21 mouse cellular contexts compared by ENCODE assay signal in genomic region chr7:128432574-128432973, GRCm38 (mm10). TPM values are rescaled to one million over a fixed set of nuclear protein-coding genes. Genes with fewer than 3 reads are reported as not detected.
DNase-seq lines count a peak whose midpoint lies in the region; ATAC-seq and TF ChIP-seq lines count a peak whose summit lies in the region.
"Had no signal": no experiment of that assay in that cellular context is flagged by ENCODE, and none has a peak within 500 bp of the region (broad histone marks: within the 10 kb centered on the region; RNA-seq: fewer than 3 reads in every experiment).

No protein-coding gene starts in this region.

- no peaks in the 10 kb centered on the region for H3K27me3 ChIP-seq in forebrain, postnatal 0 days (ENCODE audit: insufficient read depth, low read length)
- no peaks in the 10 kb centered on the region for H3K27me3 ChIP-seq in forebrain, embryonic 15.5 days
- H3K27me3 ChIP-seq in hindbrain, embryonic 15.5 days: no peaks in the 10 kb centered on the region
- no peaks in the 10 kb centered on the region for H3K27me3 ChIP-seq in hindbrain, embryonic 12.5 days
- H3K27me3 ChIP-seq in midbrain, embryonic 14.5 days (ENCODE audit: control insufficient read depth, insufficient read depth, low read length): no peaks in the 10 kb centered on the region
- H3K27me3 ChIP-seq in midbrain, embryonic 16.5 days (ENCODE audit: control insufficient read depth, insufficient read depth, low read depth, low read length): no peaks in the 10 kb centered on the region
- H3K27me3 ChIP-seq in myocyte (ENCODE audit: control insufficient read depth, insufficient read depth, insufficient read length): no peaks in the 10 kb centered on the region
- H3K27me3 ChIP-seq: embryonic facial prominence, embryonic 12.5 days; intestine, embryonic 15.5 days had no signal

- DNase-seq in forebrain, postnatal 0 days: no peak
- peak; percentile 13 for DNase-seq in midbrain, embryonic 14.5 days
- no peak for DNase-seq in right cerebral cortex, postnatal 36 days (ENCODE audit: low spot score in 2 of 2)
- DNase-seq: adrenal gland, adult 2 months; adrenal gland, postnatal 25 days; B cell, adult 2 months; cerebellum, adult 11 months; cerebellum, adult 8-10 months; cerebellum, postnatal 14 days; gastrocnemius, postnatal 25 days; heart, adult 2 months; kidney, adult 18-20 months had no signal

- H3ac ChIP-seq in myocyte (ENCODE audit: control insufficient read depth, insufficient read length): no peak overlapping the region

- no peaks in the 10 kb centered on the region for H3K9me3 ChIP-seq in forebrain, postnatal 0 days (ENCODE audit: low read length)
- no peaks in the 10 kb centered on the region for H3K9me3 ChIP-seq in forebrain, embryonic 15.5 days
- H3K9me3 ChIP-seq in hindbrain, embryonic 15.5 days: no peaks in the 10 kb centered on the region
- no peaks in the 10 kb centered on the region for H3K9me3 ChIP-seq in hindbrain, embryonic 12.5 days (replicated peaks)
- no peaks in the 10 kb centered on the region for H3K9me3 ChIP-seq in midbrain, embryonic 14.5 days (ENCODE audit: control insufficient read depth, low read length)
- no peaks in the 10 kb centered on the region for H3K9me3 ChIP-seq in midbrain, embryonic 16.5 days (replicated peaks; ENCODE audit: control insufficient read depth, low read length, poor library complexity, severe bottlenecking)
- H3K9me3 ChIP-seq: intestine, embryonic 15.5 days had no signal

- no peaks in the 10 kb centered on the region for H3K4me1 ChIP-seq in forebrain, postnatal 0 days (ENCODE audit: insufficient read depth)
- H3K4me1 ChIP-seq in forebrain, embryonic 15.5 days: no peaks in the 10 kb centered on the region; the same call in 1 of the 2 replicates
- H3K4me1 ChIP-seq in hindbrain, embryonic 15.5 days (replicated peaks): peaks cover 9% of the 10 kb centered on the region
- no peaks in the 10 kb centered on the region for H3K4me1 ChIP-seq in hindbrain, embryonic 12.5 days
- H3K4me1 ChIP-seq in midbrain, embryonic 14.5 days (ENCODE audit: control insufficient read depth, insufficient read depth, low read length): peaks cover 5% of the 10 kb centered on the region; the same call in 1 of the 2 replicates
- H3K4me1 ChIP-seq in midbrain, embryonic 16.5 days (ENCODE audit: control insufficient read depth, insufficient read depth, low read length): 0 out of 2 replicates have a peak, but pooled peaks cover 2% of the 10 kb centered on the region
- H3K4me1 ChIP-seq: embryonic facial prominence, embryonic 12.5 days; heart, embryonic 12.5 days; intestine, embryonic 15.5 days had no signal

- H3K36me3 ChIP-seq in forebrain, postnatal 0 days (ENCODE audit: insufficient read depth): no peaks in the 10 kb centered on the region
- no peaks in the 10 kb centered on the region for H3K36me3 ChIP-seq in forebrain, embryonic 15.5 days
- H3K36me3 ChIP-seq in hindbrain, embryonic 15.5 days: no peaks in the 10 kb centered on the region
- H3K36me3 ChIP-seq in hindbrain, embryonic 12.5 days: no peaks in the 10 kb centered on the region
- no peaks in the 10 kb centered on the region for H3K36me3 ChIP-seq in midbrain, embryonic 14.5 days (ENCODE audit: control insufficient read depth, insufficient read depth, low read length)
- H3K36me3 ChIP-seq in midbrain, embryonic 16.5 days (ENCODE audit: control insufficient read depth, insufficient read depth, low read length): no peaks in the 10 kb centered on the region
- H3K36me3 ChIP-seq in myocyte (ENCODE audit: control insufficient read depth, insufficient read depth): no peaks in the 10 kb centered on the region
- H3K36me3 ChIP-seq: embryonic facial prominence, embryonic 12.5 days; heart, embryonic 12.5 days; intestine, embryonic 15.5 days had no signal

- WGBS in forebrain, postnatal 0 days: 56% methylated on average over 10 of the region's 10 CpGs
- WGBS in forebrain, embryonic 15.5 days: 66% methylated on average over 10 of the region's 10 CpGs
- WGBS in hindbrain, embryonic 15.5 days: 46% methylated on average over 10 of the region's 10 CpGs
- 64% methylated on average over 10 of the region's 10 CpGs for WGBS in hindbrain, embryonic 12.5 days
- WGBS in midbrain, embryonic 14.5 days: 54% methylated on average over 10 of the region's 10 CpGs
- WGBS in midbrain, embryonic 16.5 days: 55% methylated on average over 10 of the region's 10 CpGs

- no peak overlapping the region for H3K4me2 ChIP-seq in forebrain, postnatal 0 days (ENCODE audit: low read depth)
- H3K4me2 ChIP-seq in forebrain, embryonic 15.5 days (replicated peaks): no peak overlapping the region
- H3K4me2 ChIP-seq in hindbrain, embryonic 15.5 days: no peak overlapping the region
- no peak overlapping the region for H3K4me2 ChIP-seq in hindbrain, embryonic 12.5 days (replicated peaks)
- H3K4me2 ChIP-seq in midbrain, embryonic 14.5 days (ENCODE audit: low read length): no peak overlapping the region
- H3K4me2 ChIP-seq in midbrain, embryonic 16.5 days (ENCODE audit: low read length): no peak overlapping the region
- H3K4me2 ChIP-seq in myocyte (ENCODE audit: low read depth): peak overlapping the region; percentile 12
- H3K4me2 ChIP-seq: embryonic facial prominence, embryonic 12.5 days; heart, embryonic 12.5 days; intestine, embryonic 15.5 days had no signal

- ATAC-seq in forebrain, postnatal 0 days: peak; percentile 27; the same call in 1 of the 2 replicates
- no peak for ATAC-seq in forebrain, embryonic 15.5 days (replicated peaks)
- ATAC-seq in hindbrain, embryonic 15.5 days (ENCODE audit: low FRiP score, low read depth): no peak
- no peak for ATAC-seq in hindbrain, embryonic 12.5 days (ENCODE audit: low FRiP score)
- ATAC-seq in midbrain, embryonic 14.5 days (ENCODE audit: low FRiP score, low TSS enrichment): no peak
- no peak for ATAC-seq in midbrain, embryonic 16.5 days
- ATAC-seq: forebrain, embryonic 16.5 days; intestine, embryonic 15.5 days had no signal

- H3K9ac ChIP-seq in forebrain, postnatal 0 days: no peak overlapping the region
- no peak overlapping the region for H3K9ac ChIP-seq in forebrain, embryonic 15.5 days (replicated peaks)
- 0 out of 2 replicates have a peak overlapping the region, but pooled peaks have one; percentile 5 for H3K9ac ChIP-seq in hindbrain, embryonic 15.5 days
- H3K9ac ChIP-seq in hindbrain, embryonic 12.5 days: no peak overlapping the region
- no peak overlapping the region; the same call in 1 of the 2 replicates for H3K9ac ChIP-seq in midbrain, embryonic 14.5 days (replicated peaks; ENCODE audit: low read length)
- no peak overlapping the region for H3K9ac ChIP-seq in midbrain, embryonic 16.5 days (ENCODE audit: low read depth, low read length)
- H3K9ac ChIP-seq: embryonic facial prominence, embryonic 12.5 days; heart, embryonic 12.5 days; intestine, embryonic 15.5 days had no signal

- H3K27ac ChIP-seq in forebrain, postnatal 0 days (ENCODE audit: low read depth, low read length): 0 out of 2 replicates have a peak overlapping the region, but pooled peaks have one; percentile 45
- H3K27ac ChIP-seq in forebrain, embryonic 15.5 days (replicated peaks): no peak overlapping the region
- H3K27ac ChIP-seq in hindbrain, embryonic 15.5 days (replicated peaks): 0 out of 2 replicates have a peak overlapping the region, but pooled peaks have one; percentile 11
- H3K27ac ChIP-seq in hindbrain, embryonic 12.5 days: no peak overlapping the region
- no peak overlapping the region; the same call in 1 of the 2 replicates for H3K27ac ChIP-seq in midbrain, embryonic 14.5 days (replicated peaks; ENCODE audit: low read depth, low read length)
- H3K27ac ChIP-seq in midbrain, embryonic 16.5 days (ENCODE audit: low read length): no peak overlapping the region
- H3K27ac ChIP-seq: embryonic facial prominence, embryonic 12.5 days; heart, adult 2 months; intestine, embryonic 15.5 days had no signal

- H3K4me3 ChIP-seq in forebrain, postnatal 0 days (ENCODE audit: low read depth, low read length): no peak overlapping the region
- no peak overlapping the region for H3K4me3 ChIP-seq in forebrain, embryonic 15.5 days
- no peak overlapping the region for H3K4me3 ChIP-seq in hindbrain, embryonic 15.5 days
- H3K4me3 ChIP-seq in hindbrain, embryonic 12.5 days: no peak overlapping the region
- H3K4me3 ChIP-seq in midbrain, embryonic 14.5 days (replicated peaks; ENCODE audit: low read depth, low read length): no peak overlapping the region
- no peak overlapping the region for H3K4me3 ChIP-seq in midbrain, embryonic 16.5 days (ENCODE audit: low read depth, low read length)
- no peak overlapping the region for H3K4me3 ChIP-seq in myocyte
- H3K4me3 ChIP-seq: embryonic facial prominence, embryonic 12.5 days; heart, adult 2 months; heart, embryonic 12.5 days; intestine, embryonic 15.5 days had no signal

- H3K79me2 ChIP-seq in myocyte (ENCODE audit: control insufficient read depth, insufficient read depth): no peaks in the 10 kb centered on the region

- TF ChIP-seq POLR2A in myocyte (IDR thresholded peaks at IDR 0.05; ENCODE audit: insufficient read length, low read depth): no peak

- TF ChIP-seq CTCF in forebrain, postnatal 0 days (IDR thresholded peaks at IDR 0.05; ENCODE audit: low read depth): no peak

TF ChIP-seq in myocyte, 11 proteins besides CTCF, POLR2A, EP300 and RAD21 (continues in another document):
- TF ChIP-seq USF1 (IDR thresholded peaks at IDR 0.05; ENCODE audit: low read depth): no peak
- TF ChIP-seq TCF12 (IDR thresholded peaks at IDR 0.05; ENCODE audit: insufficient read depth, poor library complexity, severe bottlenecking): no peak

RNA-seq across cellular contexts. Expression of gene Rgs10, which starts 14.0 kb away (rescaled TPM):
- 53.2 and 54.5 TPM in 2 replicates for total RNA-seq in forebrain, postnatal 0 days (2014; rRNA removed)
- polyA plus RNA-seq in forebrain, postnatal 0 days (2015; fragmentation: Nextera tagmentation; extraction: Ambion mirVana): 51.7 and 64.2 TPM in 2 replicates
- polyA plus RNA-seq in forebrain, embryonic 15.5 days (2015; fragmentation: Nextera tagmentation; extraction: Ambion mirVana): 21.9 and 22.2 TPM in 2 replicates
- 58.9 and 59.3 TPM in 2 replicates for polyA plus RNA-seq in hindbrain, embryonic 15.5 days (2015; fragmentation: Nextera tagmentation; extraction: Ambion mirVana)
- polyA plus RNA-seq in hindbrain, embryonic 12.5 days (2016; fragmentation: Nextera tagmentation; extraction: Ambion mirVana): 13.5 and 16.7 TPM in 2 replicates
- 43.6 and 57.5 TPM in 2 replicates for polyA plus RNA-seq in midbrain, embryonic 14.5 days (2014; fragmentation: Nextera tagmentation; extraction: Ambion mirVana)
- 58.4 and 68.6 TPM in 2 replicates for polyA plus RNA-seq in midbrain, embryonic 16.5 days (2015; fragmentation: Nextera tagmentation; extraction: Ambion mirVana)
- 8.5 TPM for polyA plus RNA-seq in myocyte (2012; fragmentation: generic; extraction: Trizol)

RNA-seq across cellular contexts. Expression of gene Tial1, which starts 28.9 kb away (rescaled TPM):
- 60.9 and 76.7 TPM in 2 replicates for total RNA-seq in forebrain, postnatal 0 days (2014; rRNA removed)
- 17.3 and 22.5 TPM in 2 replicates for polyA plus RNA-seq in forebrain, postnatal 0 days (2015; fragmentation: Nextera tagmentation; extraction: Ambion mirVana)
- polyA plus RNA-seq in forebrain, embryonic 15.5 days (2015; fragmentation: Nextera tagmentation; extraction: Ambion mirVana): 31.6 and 35.0 TPM in 2 replicates
- polyA plus RNA-seq in hindbrain, embryonic 15.5 days (2015; fragmentation: Nextera tagmentation; extraction: Ambion mirVana): 23.2 and 25.3 TPM in 2 replicates
- polyA plus RNA-seq in hindbrain, embryonic 12.5 days (2016; fragmentation: Nextera tagmentation; extraction: Ambion mirVana): 35.3 and 38.3 TPM in 2 replicates
- 44.1 and 44.7 TPM in 2 replicates for polyA plus RNA-seq in midbrain, embryonic 14.5 days (2014; fragmentation: Nextera tagmentation; extraction: Ambion mirVana)
- 29.5 and 33.7 TPM in 2 replicates for polyA plus RNA-seq in midbrain, embryonic 16.5 days (2015; fragmentation: Nextera tagmentation; extraction: Ambion mirVana)
- 31.4 TPM for polyA plus RNA-seq in myocyte (2012; fragmentation: generic; extraction: Trizol)

Comparison
In these comparisons a context has a peak if more than half of its experiments do, and no peak if none do; other contexts are left out.
1. H3K27ac ChIP-seq: peak in forebrain, postnatal 0 days (single experiment) and hindbrain, embryonic 15.5 days (single experiment); none in forebrain, embryonic 15.5 days (single experiment), hindbrain, embryonic 12.5 days (single experiment), midbrain, embryonic 14.5 days (single experiment) and midbrain, embryonic 16.5 days (single experiment).